Mouse (Mus musculus): ENCODE measurements at regions not wholly inside any gene's neighbourhood (a gene's known extent, or its start where the extent isn't known, plus 50 kb on each side); places are given as distances from the start of the nearest gene placed in this dataset.

GRCm38 (mm10) chr7:115290801-115291417, 547.4 kb downstream of the Insc start:
- no peak for TF ChIP-seq CTCF (IDR thresholded peaks at IDR 0.05; ENCODE audit: borderline replicate concordance, insufficient read depth, low read depth, low read length)
- no peak for TF ChIP-seq POLR2A (IDR thresholded peaks at IDR 0.05; ENCODE audit: borderline replicate concordance, insufficient read depth, low read length)

Data from cerebellum, adult 2 months (tissue).